Mouse (Mus musculus): ENCODE measurements around the gene Armc3. TPM values are rescaled to one million over a fixed set of nuclear protein-coding genes. Genes with fewer than 3 reads are reported as not detected.

The Armc3 gene
- polyA plus RNA-seq, 1 experiment from 2014 or later: 1.4 TPM

Other genes with a start within 250 kb of the Armc3 start
- gene Pip4k2a, start 201.2 kb upstream of the Armc3 start, polyA plus RNA-seq (2015; fragmentation: Nextera tagmentation; extraction: Ambion mirVana): 10.4 and 12.5 TPM in 2 replicates
- 0.18 and 0.34 TPM in 2 replicates for gene 4930426L09Rik, start 201.0 kb upstream of the Armc3 start, polyA plus RNA-seq (2015; fragmentation: Nextera tagmentation; extraction: Ambion mirVana)
- gene Msrb2, start 172.1 kb downstream of the Armc3 start, polyA plus RNA-seq (2015; fragmentation: Nextera tagmentation; extraction: Ambion mirVana): 9.6 and 11.5 TPM in 2 replicates
- gene Ptf1a, start 246.4 kb downstream of the Armc3 start, polyA plus RNA-seq (2015; fragmentation: Nextera tagmentation; extraction: Ambion mirVana): 1.4 and 2.7 TPM in 2 replicates